Mouse (Mus musculus): ENCODE measurements at regions not wholly inside any gene's neighbourhood (a gene's known extent, or its start where the extent isn't known, plus 50 kb on each side); places are given as distances from the start of the nearest gene placed in this dataset.

DNA sequence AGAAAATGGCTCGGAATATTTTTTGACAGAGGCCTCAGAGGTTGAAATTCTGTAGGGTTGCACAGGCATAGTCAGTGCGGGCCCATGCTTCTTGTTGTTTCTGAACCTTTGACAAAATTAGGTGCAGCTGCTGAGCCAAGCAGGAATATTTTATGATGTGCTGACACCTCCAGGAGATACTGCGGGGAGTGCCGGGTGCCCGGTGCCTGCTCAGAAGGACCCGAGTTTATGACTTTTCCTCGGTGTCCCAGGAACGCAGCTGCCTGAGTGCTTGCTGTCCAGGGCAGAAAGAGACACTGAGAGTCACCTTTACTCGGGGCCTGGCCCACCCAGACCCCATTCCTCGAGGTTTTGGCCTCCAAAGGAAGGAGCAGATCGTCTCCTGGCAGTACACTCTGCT, 79.6 kb downstream of the Bod1 start:
- peak; percentile 33 to 40 for DNase-seq
- Histone ChIP-seq H3K79me2 (replicated peaks; ENCODE audit: control insufficient read depth, insufficient read depth, low read length) (no peaks in the 10 kb centered on the region), H3K9ac (ENCODE audit: low read depth, low read length) (no peak overlapping the region), H3K4me3 (no peak overlapping the region), H3K27me3 (ENCODE audit: control insufficient read depth, insufficient read depth, low read length) (no peaks in the 10 kb centered on the region), H3K27ac (peak overlapping the region; percentile 33), H3K36me3 (ENCODE audit: control insufficient read depth, insufficient read depth, low read length) (no peaks in the 10 kb centered on the region), H3K4me1 (ENCODE audit: control insufficient read depth, insufficient read depth, low read length) (peaks cover 1% of the 10 kb centered on the region; the same call in 1 of the 2 replicates)
- 41% methylated on average over 11 of the region's 11 CpGs for WGBS
- intact Hi-C loops (cut with DNase I): no loop called here
- no peak for TF ChIP-seq POLR2A (IDR thresholded peaks at IDR 0.05; ENCODE audit: insufficient read depth, low read depth, low read length)
- no peak for TF ChIP-seq EP300 (IDR thresholded peaks at IDR 0.05; ENCODE audit: insufficient read depth, low read depth, low read length)
- no peak for TF ChIP-seq CTCF (IDR thresholded peaks at IDR 0.05)

DNA sequence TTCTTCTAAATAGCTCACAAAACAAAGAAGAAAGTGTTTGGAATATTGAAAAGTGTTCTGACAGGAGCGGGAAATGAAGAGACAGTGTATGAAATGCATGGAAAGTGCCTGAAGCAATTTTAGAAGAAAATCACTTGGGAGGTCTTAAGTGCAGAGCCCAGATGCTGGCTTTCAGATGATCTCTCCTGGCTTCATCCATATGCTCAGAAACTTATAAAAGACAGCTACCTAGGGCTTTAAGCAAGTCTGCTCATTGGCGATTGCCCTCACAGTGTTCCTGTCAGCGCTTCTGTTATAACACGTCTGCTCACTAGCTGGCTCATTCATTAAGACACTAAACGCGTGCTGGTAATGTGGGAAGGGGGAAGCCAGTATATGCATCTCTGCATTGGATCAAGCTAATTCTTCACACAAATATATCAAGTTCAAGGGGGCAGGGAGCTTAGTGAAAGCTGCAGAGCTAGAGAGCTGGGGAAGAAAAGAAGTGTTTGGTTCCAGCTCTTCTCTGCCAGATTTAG, 80.6 kb downstream of the Bod1 start:
- no peak overlapping the region for H3K4me3 ChIP-seq
- no peaks in the 10 kb centered on the region for H3K79me2 ChIP-seq (replicated peaks; ENCODE audit: control insufficient read depth, insufficient read depth, low read length)
- TF ChIP-seq CTCF (IDR thresholded peaks at IDR 0.05) (no peak), POLR2A (IDR thresholded peaks at IDR 0.05; ENCODE audit: insufficient read depth, low read depth, low read length) (no peak), EP300 (IDR thresholded peaks at IDR 0.05; ENCODE audit: insufficient read depth, low read depth, low read length) (no peak)
- no peak overlapping the region for H3K9ac ChIP-seq (ENCODE audit: low read depth, low read length)
- no peaks in the 10 kb centered on the region for H3K27me3 ChIP-seq (ENCODE audit: control insufficient read depth, insufficient read depth, low read length)
- peaks cover 1% of the 10 kb centered on the region; the same call in 1 of the 2 replicates for H3K4me1 ChIP-seq (ENCODE audit: control insufficient read depth, insufficient read depth, low read length)
- H3K36me3 ChIP-seq (ENCODE audit: control insufficient read depth, insufficient read depth, low read length): no peaks in the 10 kb centered on the region
- intact Hi-C loops (cut with DNase I): no loop called here
- WGBS: 53% methylated on average over 6 of the region's 6 CpGs
- no peak for DNase-seq
- H3K27ac ChIP-seq: no peak overlapping the region

DNA sequence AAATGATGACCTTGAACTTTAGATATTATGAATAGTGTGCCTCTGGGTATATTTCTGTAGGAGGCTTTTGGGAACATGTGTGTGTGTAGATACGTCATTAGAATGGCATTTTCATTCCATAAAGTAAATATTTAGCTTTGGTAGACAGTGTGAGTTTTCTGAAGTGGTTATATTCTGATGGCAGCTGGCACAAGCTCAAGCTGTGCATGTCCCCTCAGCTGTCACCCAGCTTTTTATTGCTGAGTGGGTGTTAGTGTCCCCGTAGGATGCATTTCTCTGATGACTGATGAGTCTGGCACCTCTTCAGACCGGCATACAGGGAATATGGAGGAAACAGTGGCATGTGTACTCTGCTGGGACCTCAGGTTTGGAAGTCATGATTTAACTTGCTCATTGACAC, 96.7 kb downstream of the Bod1 start:
- Histone ChIP-seq H3K4me1 (ENCODE audit: control insufficient read depth, insufficient read depth, low read length) (no peaks in the 10 kb centered on the region), H3K36me3 (ENCODE audit: control insufficient read depth, insufficient read depth, low read length) (no peaks in the 10 kb centered on the region), H3K27me3 (ENCODE audit: control insufficient read depth, insufficient read depth, low read length) (no peaks in the 10 kb centered on the region), H3K27ac (no peak overlapping the region), H3K4me3 (no peak overlapping the region), H3K79me2 (replicated peaks; ENCODE audit: control insufficient read depth, insufficient read depth, low read length) (no peaks in the 10 kb centered on the region), H3K9ac (ENCODE audit: low read depth, low read length) (no peak overlapping the region)
- TF ChIP-seq EP300 (IDR thresholded peaks at IDR 0.05; ENCODE audit: insufficient read depth, low read depth, low read length): no peak
- no peak for TF ChIP-seq CTCF (IDR thresholded peaks at IDR 0.05)
- TF ChIP-seq POLR2A (IDR thresholded peaks at IDR 0.05; ENCODE audit: insufficient read depth, low read depth, low read length): no peak
- WGBS: 73% methylated on average over 3 of the region's 3 CpGs
- intact Hi-C loops (cut with DNase I): no loop called here
- DNase-seq: no peak

DNA sequence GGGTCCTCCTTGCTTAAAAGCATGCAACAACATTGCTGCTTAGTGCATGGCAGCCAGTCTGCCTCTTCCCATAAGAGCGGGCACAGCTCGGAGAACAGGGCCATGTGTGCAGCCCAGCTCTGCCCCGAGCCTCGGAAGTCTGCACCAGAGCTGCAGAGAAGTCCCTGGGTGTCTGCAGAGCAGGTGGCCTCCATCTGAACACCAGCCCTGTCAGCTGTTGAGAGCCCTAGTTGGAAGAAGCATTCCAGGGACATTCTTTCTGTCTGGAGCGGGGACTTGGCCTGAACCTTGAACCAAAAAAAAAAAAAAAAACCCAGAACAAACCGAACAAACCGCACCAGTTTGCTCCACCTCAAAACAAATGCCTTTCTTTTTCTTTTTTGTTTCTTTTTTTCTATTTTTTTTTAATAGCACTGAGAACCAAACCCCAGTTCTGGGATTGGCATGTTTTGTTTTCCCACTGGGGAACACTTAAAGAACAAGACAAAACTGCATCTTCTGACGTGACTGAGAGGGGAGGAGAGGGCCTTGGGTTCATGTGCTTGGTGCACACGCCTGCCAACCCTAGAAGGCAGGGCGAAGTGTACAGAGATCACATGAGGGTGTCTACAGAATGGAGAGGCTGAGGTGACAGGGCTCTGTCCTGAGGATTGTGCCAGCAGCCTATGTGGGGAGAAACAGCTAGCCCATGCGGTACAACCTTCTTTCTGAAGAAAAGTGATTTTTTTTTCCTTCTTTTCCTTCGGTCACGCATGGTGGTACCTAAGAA, 106.8 kb downstream of the Bod1 start:
- 62% methylated on average over 13 of the region's 13 CpGs for WGBS
- H3K27ac ChIP-seq: peak overlapping the region; percentile 55
- intact Hi-C loops (cut with DNase I): loop anchor here (2.0 to 5.0 kb wide), 2 partner anchors 37 to 102 kb away; no protein-coding TSS in a partner anchor

DNA sequence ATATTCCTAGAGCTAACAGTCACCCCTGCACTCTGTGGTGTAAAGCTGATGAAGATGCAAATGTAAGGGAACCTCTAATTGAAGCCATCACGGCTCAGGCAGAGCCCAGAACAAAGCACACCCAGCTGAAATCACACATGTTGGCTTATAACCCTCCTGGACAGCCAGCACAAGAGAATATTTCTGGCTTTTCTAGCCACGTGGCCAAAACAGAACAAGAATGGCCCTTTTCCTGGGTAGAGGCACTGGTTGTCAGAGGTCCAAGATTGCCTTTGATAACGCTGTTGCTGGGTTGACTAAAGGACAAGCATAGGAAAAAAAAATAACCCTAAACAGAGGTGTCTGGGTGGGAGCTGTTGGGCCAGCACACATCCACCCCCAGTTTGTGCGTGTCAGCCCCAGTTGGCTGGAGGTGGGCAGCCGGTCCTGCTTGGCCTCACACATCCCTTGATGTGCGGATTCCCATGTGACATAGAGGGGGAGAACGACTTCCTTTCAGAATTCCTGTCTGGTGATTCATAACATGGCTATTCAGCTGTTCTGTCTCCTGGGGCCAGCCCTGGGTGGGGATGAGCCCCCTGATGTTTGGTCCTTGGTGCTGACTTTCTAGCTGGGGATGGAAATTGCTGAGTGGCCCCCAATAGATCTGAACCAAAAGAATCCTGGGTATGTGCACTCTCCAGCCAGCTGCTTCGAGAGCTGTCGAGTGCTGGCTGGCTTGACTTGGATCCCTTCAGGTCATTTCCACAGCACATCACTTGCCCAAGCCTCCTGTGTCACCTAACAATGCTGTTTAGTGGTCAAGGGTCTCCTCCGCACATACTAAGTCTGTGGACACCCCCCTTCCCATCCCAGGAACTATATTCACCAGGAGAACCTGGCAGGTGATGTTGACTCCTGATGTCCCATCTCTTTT, 107.6 kb downstream of the Bod1 start:
- H3K36me3 ChIP-seq (ENCODE audit: control insufficient read depth, insufficient read depth, low read length): no peaks in the 10 kb centered on the region
- peaks cover 13% of the 10 kb centered on the region for H3K4me1 ChIP-seq (ENCODE audit: control insufficient read depth, insufficient read depth, low read length)
- intact Hi-C loops (cut with DNase I): loop anchor here (2.0 kb wide), 1 partner anchor 101 kb away; no protein-coding TSS in a partner anchor
- peak; percentile 65 to 77 for DNase-seq
- H3K27me3 ChIP-seq (ENCODE audit: control insufficient read depth, insufficient read depth, low read length): no peaks in the 10 kb centered on the region
- H3K9ac ChIP-seq (ENCODE audit: low read depth, low read length): no peak overlapping the region
- no peak overlapping the region for H3K4me3 ChIP-seq
- TF ChIP-seq CTCF (IDR thresholded peaks at IDR 0.05) (no peak), POLR2A (IDR thresholded peaks at IDR 0.05; ENCODE audit: insufficient read depth, low read depth, low read length) (no peak), EP300 (IDR thresholded peaks at IDR 0.05; ENCODE audit: insufficient read depth, low read depth, low read length) (no peak)
- 15% methylated on average over 10 of the region's 10 CpGs for WGBS
- H3K79me2 ChIP-seq (replicated peaks; ENCODE audit: control insufficient read depth, insufficient read depth, low read length): no peaks in the 10 kb centered on the region
- H3K27ac ChIP-seq: peak overlapping the region; percentile 55

More for the DNA sequence above, 106.8 kb downstream of the Bod1 start:
- Histone ChIP-seq H3K27me3 (ENCODE audit: control insufficient read depth, insufficient read depth, low read length) (no peaks in the 10 kb centered on the region), H3K36me3 (ENCODE audit: control insufficient read depth, insufficient read depth, low read length) (no peaks in the 10 kb centered on the region), H3K4me1 (ENCODE audit: control insufficient read depth, insufficient read depth, low read length) (peaks cover 13% of the 10 kb centered on the region), H3K9ac (ENCODE audit: low read depth, low read length) (no peak overlapping the region), H3K4me3 (no peak overlapping the region), H3K79me2 (replicated peaks; ENCODE audit: control insufficient read depth, insufficient read depth, low read length) (no peaks in the 10 kb centered on the region)
- peak; percentile 62 to 72 for DNase-seq
- peak; percentile 76; the same call in 1 of the 2 replicates for TF ChIP-seq EP300 (IDR thresholded peaks at IDR 0.05; ENCODE audit: insufficient read depth, low read depth, low read length)
- no peak for TF ChIP-seq CTCF (IDR thresholded peaks at IDR 0.05)
